Mouse (Mus musculus) midbrain, embryonic 13.5 days (tissue): Measurements from ENCODE around the gene Vezt. TPM values are rescaled to one million over a fixed set of nuclear protein-coding genes. Genes with fewer than 3 reads are reported as not detected.
A peak's percentile ranks its signal among the peaks of the same experiment; 100 is the strongest.

Source experiments
- ATAC-seq: fragments of 200-750 bp; cut with Nextera tagmentation; 2 replicates; pipeline ENCODE4 v1.8.0; 2017; ENCODE audit warnings: mild to moderate bottlenecking, moderate TSS enrichment, moderate library complexity
- H3K27ac ChIP-seq: fragments of 300-500 bp; sonication (generic); 2 replicates; pipeline ENCODE4 v1.5.1; 2015; ENCODE audit warnings: inconsistent platforms, mild to moderate bottlenecking, moderate library complexity
- H3K27me3 ChIP-seq: fragments of 300-500 bp; sonication (generic); 2 replicates; pipeline ENCODE4 v1.6.1; 2015; ENCODE audit warnings: mild to moderate bottlenecking, inconsistent platforms
- H3K36me3 ChIP-seq: fragments of 300-500 bp; sonication (generic); 2 replicates; pipeline ENCODE4 v1.6.1; 2015; ENCODE audit warnings: mild to moderate bottlenecking, inconsistent platforms
- H3K4me1 ChIP-seq: fragments of 300-500 bp; sonication (generic); replicated peaks from 2 replicates; pipeline ENCODE4 v1.6.1; 2015; ENCODE audit warnings: inconsistent platforms
- H3K4me2 ChIP-seq: fragments of 300-500 bp; sonication (generic); replicated peaks from 2 replicates; pipeline ENCODE4 v1.6.1; 2015; ENCODE audit warnings: moderate library complexity, mild to moderate bottlenecking, inconsistent platforms
- H3K4me3 ChIP-seq: fragments of 300-500 bp; sonication (generic); replicated peaks from 2 replicates; pipeline ENCODE4 v1.5.1; 2015; ENCODE audit warnings: mild to moderate bottlenecking, inconsistent platforms
- H3K9ac ChIP-seq: fragments of 300-500 bp; sonication (generic); replicated peaks from 2 replicates; pipeline ENCODE4 v1.6.1; 2015; ENCODE audit warnings: mild to moderate bottlenecking, inconsistent platforms
- H3K9me3 ChIP-seq: fragments of 300-500 bp; sonication (generic); 2 replicates; pipeline ENCODE4 v1.6.1; 2016; ENCODE audit warnings: mild to moderate bottlenecking, inconsistent platforms
- WGBS: fragments of 180-500 bp; shearing (Covaris S2); methylation state at CpG from one replicate; pipeline ENCODE4 v1.1.7; 2015; 5-methylcytosine and 5-hydroxymethylcytosine counted together
- polyA plus RNA-seq: library from polyadenylated mRNA; unstranded; fragments of >200 nt; fragmentation: Nextera tagmentation; extraction: Ambion mirVana; gene quantifications from 2 replicates; pipeline ENCODE4 v1.2.1, GENCODE M21; 2015

Vezt gene
- polyA plus RNA-seq, 1 experiment from 2014 or later: 66.4 TPM

GRCm38 (mm10) chr10:94059618-94060055 is 24.0 kb upstream of the Vezt start:
- Histone ChIP-seq H3K27ac (no peak overlapping the region), H3K27me3 (no peaks in the 10 kb centered on the region), H3K9ac (no peak overlapping the region), H3K4me3 (no peak overlapping the region), H3K4me1 (peaks cover 5% of the 10 kb centered on the region; the same call in 1 of the 2 replicates), H3K4me2 (no peak overlapping the region), H3K9me3 (no peaks in the 10 kb centered on the region), H3K36me3 (no peaks in the 10 kb centered on the region)
- ATAC-seq: no peak
- 97% methylated on average over 8 of the region's 8 CpGs for WGBS

- Histone ChIP-seq H3K4me3 (no peak overlapping the region), H3K4me2 (no peak overlapping the region)
- WGBS: 88% methylated on average over 6 of the region's 6 CpGs
These were observed 20.9 kb upstream of the Vezt start for GRCm38 (mm10) chr10:94056487-94056886.

GRCm38 (mm10) chr10:94050736-94051135 is 15.1 kb upstream of the Vezt start:
- WGBS: 95% methylated on average over 5 of the region's 5 CpGs
- H3K4me2 ChIP-seq: no peak overlapping the region
- no peaks in the 10 kb centered on the region for H3K9me3 ChIP-seq
- H3K4me3 ChIP-seq: no peak overlapping the region
- no peak overlapping the region for H3K27ac ChIP-seq
- no peak overlapping the region for H3K9ac ChIP-seq
- ATAC-seq: no peak
- H3K4me1 ChIP-seq: no peaks in the 10 kb centered on the region
- no peaks in the 10 kb centered on the region for H3K27me3 ChIP-seq
- 0 out of 2 replicates have a peak, but pooled peaks cover 3% of the 10 kb centered on the region for H3K36me3 ChIP-seq

More at GRCm38 (mm10) chr10:94056487-94056886, 20.9 kb upstream of the Vezt start:
- Histone ChIP-seq H3K9ac (no peak overlapping the region), H3K27ac (no peak overlapping the region), H3K36me3 (no peaks in the 10 kb centered on the region), H3K9me3 (no peaks in the 10 kb centered on the region), H3K4me1 (0 out of 2 replicates have a peak, but pooled peaks cover 5% of the 10 kb centered on the region), H3K27me3 (no peaks in the 10 kb centered on the region)
- ATAC-seq: no peak

GRCm38 (mm10) chr10:94049121-94049520 is 13.5 kb upstream of the Vezt start:
- H3K27me3 ChIP-seq: no peaks in the 10 kb centered on the region
- no peak overlapping the region for H3K4me2 ChIP-seq
- no peak overlapping the region for H3K27ac ChIP-seq
- peaks cover 16% of the 10 kb centered on the region for H3K36me3 ChIP-seq
- no peak for ATAC-seq
- no peak overlapping the region for H3K4me3 ChIP-seq
- no peaks in the 10 kb centered on the region for H3K9me3 ChIP-seq
- WGBS: 77% methylated on average over 8 of the region's 8 CpGs
- peaks cover 3% of the 10 kb centered on the region; the same call in 1 of the 2 replicates for H3K4me1 ChIP-seq
- no peak overlapping the region for H3K9ac ChIP-seq

- Histone ChIP-seq H3K9me3 (no peaks in the 10 kb centered on the region), H3K36me3 (peaks cover 16% of the 10 kb centered on the region), H3K27me3 (no peaks in the 10 kb centered on the region), H3K4me3 (no peak overlapping the region), H3K27ac (no peak overlapping the region), H3K4me1 (peaks cover 8% of the 10 kb centered on the region; the same call in 1 of the 2 replicates), H3K9ac (no peak overlapping the region), H3K4me2 (no peak overlapping the region)
- ATAC-seq: no peak
- WGBS: 75% methylated on average over 10 of the region's 10 CpGs
These were observed 12.4 kb upstream of the Vezt start for GRCm38 (mm10) chr10:94047845-94048559.

GRCm38 (mm10) chr10:94047024-94047423 is 11.4 kb upstream of the Vezt start:
- no peak overlapping the region for H3K27ac ChIP-seq
- no peak for ATAC-seq
- no peak overlapping the region for H3K4me3 ChIP-seq
- H3K4me1 ChIP-seq: peaks cover 8% of the 10 kb centered on the region; the same call in 1 of the 2 replicates
- 58% methylated on average over 1 of the region's 1 CpGs for WGBS
- no peaks in the 10 kb centered on the region for H3K27me3 ChIP-seq
- H3K9me3 ChIP-seq: no peaks in the 10 kb centered on the region
- H3K9ac ChIP-seq: no peak overlapping the region
- peaks cover 16% of the 10 kb centered on the region for H3K36me3 ChIP-seq
- no peak overlapping the region for H3K4me2 ChIP-seq

- no peak overlapping the region for H3K4me3 ChIP-seq
- peaks cover 8% of the 10 kb centered on the region; the same call in 1 of the 2 replicates for H3K4me1 ChIP-seq
- H3K27ac ChIP-seq: no peak overlapping the region
- no peaks in the 10 kb centered on the region for H3K9me3 ChIP-seq
- no peak overlapping the region for H3K4me2 ChIP-seq
- ATAC-seq: no peak
- H3K36me3 ChIP-seq: peaks cover 16% of the 10 kb centered on the region
- H3K27me3 ChIP-seq: no peaks in the 10 kb centered on the region
- H3K9ac ChIP-seq: no peak overlapping the region
- WGBS: 95% methylated on average over 13 of the region's 13 CpGs
These were observed 9.7 kb upstream of the Vezt start for GRCm38 (mm10) chr10:94045301-94045700.

- ATAC-seq: no peak
- 14% methylated on average over 10 of the region's 10 CpGs for WGBS
- H3K9ac ChIP-seq: no peak overlapping the region
- peaks cover 8% of the 10 kb centered on the region; the same call in 1 of the 2 replicates for H3K4me1 ChIP-seq
- H3K4me3 ChIP-seq: no peak overlapping the region
- no peaks in the 10 kb centered on the region for H3K9me3 ChIP-seq
- H3K4me2 ChIP-seq: no peak overlapping the region
- no peaks in the 10 kb centered on the region for H3K27me3 ChIP-seq
- peaks cover 16% of the 10 kb centered on the region for H3K36me3 ChIP-seq
- H3K27ac ChIP-seq: no peak overlapping the region
These were observed 8.3 kb upstream of the Vezt start for GRCm38 (mm10) chr10:94043908-94044307.

GRCm38 (mm10) chr10:94038366-94039260 is 3.0 kb upstream of the Vezt start:
- WGBS: 69% methylated on average over 7 of the region's 7 CpGs

GRCm38 (mm10) chr10:94037596-94037995 is 2.0 kb upstream of the Vezt start:
- ATAC-seq: no peak
- Histone ChIP-seq H3K27me3 (no peaks in the 10 kb centered on the region), H3K4me3 (no peak overlapping the region), H3K4me1 (peaks cover 22% of the 10 kb centered on the region), H3K27ac (no peak overlapping the region), H3K9me3 (no peaks in the 10 kb centered on the region), H3K9ac (no peak overlapping the region), H3K4me2 (no peak overlapping the region), H3K36me3 (no peaks in the 10 kb centered on the region)
- WGBS: 77% methylated on average over 4 of the region's 4 CpGs

More at GRCm38 (mm10) chr10:94038366-94039260, 3.0 kb upstream of the Vezt start:
- Histone ChIP-seq H3K4me1 (peaks cover 13% of the 10 kb centered on the region), H3K27ac (no peak overlapping the region), H3K27me3 (no peaks in the 10 kb centered on the region), H3K4me3 (no peak overlapping the region), H3K9ac (no peak overlapping the region), H3K9me3 (no peaks in the 10 kb centered on the region), H3K4me2 (no peak overlapping the region), H3K36me3 (no peaks in the 10 kb centered on the region)
- ATAC-seq: no peak

GRCm38 (mm10) chr10:94037196-94037595 is 1.6 kb upstream of the Vezt start:
- H3K9me3 ChIP-seq: no peaks in the 10 kb centered on the region
- H3K4me1 ChIP-seq: peaks cover 26% of the 10 kb centered on the region
- H3K36me3 ChIP-seq: no peaks in the 10 kb centered on the region
- no peak overlapping the region for H3K9ac ChIP-seq
- no peaks in the 10 kb centered on the region for H3K27me3 ChIP-seq
- 32% methylated on average over 9 of the region's 9 CpGs for WGBS
- H3K27ac ChIP-seq: no peak overlapping the region
- peak overlapping the region; percentile 80 for H3K4me3 ChIP-seq
- no peak for ATAC-seq
- H3K4me2 ChIP-seq: peak overlapping the region; percentile 63

- Histone ChIP-seq H3K27ac (peak overlapping the region; percentile 66), H3K4me1 (peaks cover 31% of the 10 kb centered on the region), H3K36me3 (no peaks in the 10 kb centered on the region), H3K4me3 (peak overlapping the region; percentile 80), H3K4me2 (peak overlapping the region; percentile 63), H3K9me3 (no peaks in the 10 kb centered on the region), H3K27me3 (no peaks in the 10 kb centered on the region), H3K9ac (peak overlapping the region; percentile 78)
- under 1% methylated on average over 32 of the region's 32 CpGs for WGBS
- no peak; the same call in 1 of the 2 replicates for ATAC-seq
These were observed 750 bp upstream of the Vezt start for GRCm38 (mm10) chr10:94036375-94036758.
